Mouse (Mus musculus) kidney, adult 2 months (tissue): ENCODE data around the gene Scaf11. TPM values are rescaled to one million over a fixed set of nuclear protein-coding genes. Genes with fewer than 3 reads are reported as not detected.

Experiments
- DNase-seq: peaks from one replicate; pipeline ENCODE4 v3.0.0; 2021
- H3K27ac ChIP-seq: fragments of 200-500 bp; 2 replicates; pipeline ENCODE4 v1.5.1; 2012; ENCODE audit warnings: low read depth, low read length, control low read depth, inconsistent platforms; ENCODE audit not compliant: insufficient read depth
- H3K27me3 ChIP-seq: fragments of 200-500 bp; replicated peaks from 2 replicates; pipeline ENCODE4 v1.6.1; 2012; ENCODE audit warnings: mild to moderate bottlenecking, moderate library complexity, low read length, inconsistent platforms; ENCODE audit not compliant: control insufficient read depth, insufficient read depth
- H3K36me3 ChIP-seq: fragments of 200-500 bp; 2 replicates; pipeline ENCODE4 v1.6.1; 2012; ENCODE audit warnings: mild to moderate bottlenecking, moderate library complexity, low read length, inconsistent platforms; ENCODE audit not compliant: control insufficient read depth, insufficient read depth
- H3K4me1 ChIP-seq: fragments of 200-500 bp; 2 replicates; pipeline ENCODE4 v1.6.1; 2011; ENCODE audit warnings: low read length; ENCODE audit not compliant: control insufficient read depth, insufficient read depth
- H3K4me3 ChIP-seq: fragments of 200-500 bp; 2 replicates; pipeline ENCODE4 v1.5.1; 2011; ENCODE audit warnings: mild to moderate bottlenecking, low read depth, low read length, control low read depth; ENCODE audit not compliant: insufficient read depth
- CTCF ChIP-seq: fragments of 200-500 bp; conservative IDR thresholded peaks from 2 replicates; pipeline ENCODE4 v1.5.1; 2011; ENCODE audit warnings: low read depth, mild to moderate bottlenecking, control low read depth, low read length, moderate library complexity, mixed read lengths; ENCODE audit not compliant: insufficient read depth, insufficient read length
- POLR2A ChIP-seq: fragments of 200-500 bp; IDR thresholded peaks from one replicate; pipeline ENCODE4 v1.6.1; 2011; ENCODE audit warnings: low read depth, low read length, control low read depth
- WGBS: fragments of 180-500 bp; shearing (Covaris S2); methylation state at CpG from one replicate; pipeline ENCODE4 v1.1.7; 2018; 5-methylcytosine and 5-hydroxymethylcytosine counted together
- polyA plus RNA-seq: library from polyadenylated mRNA; depleted of rRNA; stranded (reverse); fragments of >200 nt; gene quantifications from 2 replicates; pipeline ENCODE4 v1.2.3, GENCODE M21; 2012

The Scaf11 gene
- polyA plus RNA-seq, 1 experiment = 22.0 TPM

DNA sequence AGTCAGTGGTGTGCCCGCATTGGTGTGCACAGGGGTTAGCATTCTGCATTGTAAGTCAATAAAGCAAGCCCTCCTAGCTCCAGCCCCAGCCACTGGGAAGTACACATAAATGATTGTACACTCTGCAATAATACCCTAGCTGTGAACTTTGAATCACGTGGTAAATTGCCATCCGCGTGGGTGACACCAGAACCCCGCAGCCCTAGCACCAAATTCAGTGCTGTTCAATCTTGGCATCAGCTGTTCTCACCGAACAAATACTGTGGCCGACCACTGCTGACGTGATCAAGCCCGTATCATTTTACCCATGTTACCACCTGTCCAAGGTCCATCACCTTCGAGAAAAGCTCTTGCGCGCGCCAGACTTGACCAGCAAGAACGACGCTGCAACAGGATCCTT is 3.2 kb upstream of the Scaf11 start:
- Histone ChIP-seq H3K27ac (no peak overlapping the region), H3K27me3 (no peaks in the 10 kb centered on the region), H3K4me3 (no peak overlapping the region), H3K4me1 (peaks cover 2% of the 10 kb centered on the region; the same call in 1 of the 2 replicates), H3K36me3 (no peaks in the 10 kb centered on the region)
- WGBS = 98% methylated on average over 15 of the region's 15 CpGs
- no peak for DNase-seq
- TF ChIP-seq POLR2A (no peak), CTCF (no peak)

DNA sequence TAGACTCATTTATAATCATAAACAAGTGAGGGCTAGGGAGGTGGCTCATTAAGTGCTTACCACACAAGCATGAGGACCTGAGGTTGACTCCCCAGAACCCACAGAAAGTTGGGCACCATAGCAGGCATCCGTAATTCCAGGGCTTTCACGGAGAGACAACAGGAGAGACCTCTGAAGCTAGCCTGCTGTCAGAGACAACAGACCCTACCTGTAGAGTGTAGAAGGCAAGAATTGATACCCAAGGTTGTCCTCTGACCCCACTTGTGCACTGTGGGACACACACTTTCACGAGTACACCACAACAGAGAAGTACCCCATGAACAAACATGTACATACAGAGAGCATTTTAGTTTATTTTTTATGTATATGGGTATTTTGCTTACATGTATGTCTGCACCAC is 2.0 kb upstream of the Scaf11 start:
- Histone ChIP-seq H3K4me3 (no peak overlapping the region), H3K36me3 (no peaks in the 10 kb centered on the region), H3K27ac (no peak overlapping the region), H3K4me1 (peaks cover 12% of the 10 kb centered on the region), H3K27me3 (no peaks in the 10 kb centered on the region)
- no peak for DNase-seq
- 89% methylated on average over 3 of the region's 3 CpGs for WGBS
- TF ChIP-seq POLR2A (no peak), CTCF (no peak)

DNA sequence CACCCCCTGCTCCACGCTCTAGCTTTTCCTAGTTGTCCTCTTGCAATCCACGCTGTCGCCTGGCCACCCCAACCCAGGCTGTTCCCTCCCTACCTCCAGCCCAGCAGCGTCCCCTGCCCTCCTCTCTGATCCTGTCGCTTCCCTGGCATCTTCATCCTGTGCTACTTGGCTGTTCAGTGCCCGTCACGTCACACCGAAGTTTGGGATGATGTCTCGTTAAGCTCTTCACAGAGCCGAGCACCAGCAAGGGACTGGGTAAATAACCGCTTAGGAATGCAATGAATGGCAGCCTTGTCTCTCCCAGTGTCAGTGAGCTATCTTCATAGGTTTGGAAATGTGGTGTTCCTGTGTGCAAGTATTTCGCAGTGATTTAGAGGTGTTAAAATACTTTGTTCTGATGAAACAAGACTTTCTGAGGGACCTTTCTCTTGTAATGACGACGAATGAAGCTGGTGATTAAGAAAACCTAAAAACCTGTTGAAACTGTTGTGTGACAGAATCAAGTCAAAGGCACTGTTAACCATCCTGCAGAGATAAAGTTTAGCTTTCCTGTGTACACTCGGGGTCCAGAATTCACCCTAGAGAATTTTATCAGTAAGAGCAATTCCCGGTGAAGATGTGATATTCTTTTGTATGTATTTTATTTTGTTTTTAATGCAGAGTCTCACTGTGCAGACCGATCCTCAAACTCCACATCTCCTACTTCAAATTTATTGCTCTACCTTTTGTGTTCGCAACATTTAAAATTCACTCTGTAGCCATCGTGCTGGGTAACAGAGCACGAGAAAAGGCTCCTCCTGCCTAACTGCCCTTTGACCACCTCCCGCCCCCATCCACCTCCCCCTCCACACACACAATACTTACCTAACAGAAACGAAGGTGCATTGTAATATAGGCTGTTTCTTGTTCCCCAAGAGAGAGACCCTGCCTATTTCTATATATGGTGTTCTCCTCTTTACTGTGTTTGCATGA is 1.2 kb upstream of the Scaf11 start:
- H3K27me3 ChIP-seq = no peaks in the 10 kb centered on the region
- no peaks in the 10 kb centered on the region for H3K36me3 ChIP-seq
- peaks cover 17% of the 10 kb centered on the region for H3K4me1 ChIP-seq
- peak overlapping the region; percentile 89 for H3K27ac ChIP-seq
- TF ChIP-seq CTCF (no peak), POLR2A (no peak)
- WGBS = 9% methylated on average over 22 of the region's 22 CpGs
- H3K4me3 ChIP-seq = peak overlapping the region; percentile 69
- DNase-seq = peak; percentile 32

DNA sequence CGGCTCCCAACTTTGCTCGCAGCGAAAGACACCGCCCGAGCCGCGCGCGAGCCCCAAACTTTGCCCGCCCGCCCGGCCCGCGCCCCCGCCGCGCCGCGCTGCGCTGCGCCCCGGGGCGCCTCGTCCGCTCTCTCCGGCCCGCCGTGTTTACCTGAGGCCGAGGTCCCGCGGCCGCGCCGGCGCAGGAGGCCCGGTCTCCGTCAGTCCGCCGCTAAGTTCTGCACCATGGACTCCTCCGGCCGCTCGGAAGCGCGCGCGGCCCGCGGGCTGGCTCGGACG is 253 bp downstream of the Scaf11 start:
- no peaks in the 10 kb centered on the region for H3K36me3 ChIP-seq
- whole genome bisulfite sequencing = under 1% methylated on average over 50 of the region's 50 CpGs
- peak overlapping the region; percentile 98 for H3K4me3 ChIP-seq
- no peak for TF ChIP-seq POLR2A
- TF ChIP-seq CTCF = no peak
- H3K27ac ChIP-seq = peak overlapping the region; percentile 99
- no peak for DNase-seq
- peaks cover 30% of the 10 kb centered on the region for H3K4me1 ChIP-seq
- no peaks in the 10 kb centered on the region for H3K27me3 ChIP-seq

DNA sequence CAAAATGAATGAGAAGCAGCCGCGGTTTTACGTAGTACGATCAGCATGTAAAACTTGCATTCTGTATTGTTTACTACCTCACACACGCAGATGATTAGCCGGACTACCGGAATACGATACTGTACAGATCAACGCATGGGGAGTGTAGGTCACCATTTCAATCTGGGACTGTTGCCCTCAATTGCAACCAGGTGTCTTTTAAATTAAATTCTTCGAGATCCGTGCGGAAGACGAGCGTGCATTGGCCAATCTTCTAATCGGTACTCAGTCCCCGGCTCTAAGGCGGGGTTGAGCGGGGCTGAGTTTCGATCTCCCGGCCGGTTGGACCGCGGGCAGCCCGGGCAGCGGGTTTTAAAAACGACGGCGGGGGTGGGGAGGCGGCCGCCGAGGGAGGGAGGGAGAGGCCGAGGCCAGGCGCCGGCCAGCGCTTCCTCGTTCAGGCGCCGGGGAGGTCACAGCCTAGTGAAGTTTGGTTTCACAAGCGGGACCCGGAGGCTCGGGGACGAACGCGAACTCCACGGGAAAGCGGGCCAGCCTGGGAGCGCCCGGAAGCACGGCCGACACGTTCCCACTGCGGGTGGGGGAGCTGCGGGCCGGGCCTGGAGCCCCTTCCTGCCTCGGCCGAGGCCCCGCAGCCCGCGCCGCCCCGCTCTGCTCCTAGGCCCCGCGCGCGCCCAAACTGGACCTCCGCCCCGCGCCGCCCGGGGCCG is 747 bp downstream of the Scaf11 start:
- Histone ChIP-seq H3K27me3 (no peaks in the 10 kb centered on the region), H3K36me3 (no peaks in the 10 kb centered on the region), H3K4me1 (peaks cover 33% of the 10 kb centered on the region), H3K27ac (peak overlapping the region; percentile 99), H3K4me3 (peak overlapping the region; percentile 98)
- TF ChIP-seq POLR2A = no peak
- TF ChIP-seq CTCF = no peak
- DNase-seq = peak; percentile 79
- under 1% methylated on average over 55 of the region's 71 CpGs for WGBS

DNA sequence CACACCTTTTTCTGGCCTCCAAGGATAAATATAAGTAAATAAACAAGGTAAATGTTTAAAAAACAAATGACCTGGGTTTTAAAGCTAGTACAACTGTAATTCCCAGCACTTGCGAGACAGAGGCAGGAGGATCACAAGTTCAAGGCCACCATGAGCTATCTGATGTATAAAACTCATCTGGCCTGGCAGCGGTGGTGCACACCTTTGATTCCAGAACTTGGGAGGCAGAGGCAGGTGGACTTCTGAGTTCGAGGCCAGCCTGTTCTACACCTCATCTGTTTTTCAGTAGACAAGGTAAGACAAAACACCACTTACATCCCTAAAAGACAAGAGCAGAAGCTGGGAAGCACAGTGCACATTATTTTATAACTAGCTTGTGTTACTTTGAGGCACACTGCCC is 2.4 kb downstream of the Scaf11 start:
- Histone ChIP-seq H3K4me3 (no peak overlapping the region), H3K27ac (peak overlapping the region; percentile 39; the same call in 1 of the 2 replicates), H3K36me3 (no peaks in the 10 kb centered on the region), H3K4me1 (peaks cover 42% of the 10 kb centered on the region), H3K27me3 (no peaks in the 10 kb centered on the region)
- WGBS = 84% methylated on average over 3 of the region's 3 CpGs
- no peak for DNase-seq
- TF ChIP-seq CTCF = no peak
- TF ChIP-seq POLR2A = no peak

DNA sequence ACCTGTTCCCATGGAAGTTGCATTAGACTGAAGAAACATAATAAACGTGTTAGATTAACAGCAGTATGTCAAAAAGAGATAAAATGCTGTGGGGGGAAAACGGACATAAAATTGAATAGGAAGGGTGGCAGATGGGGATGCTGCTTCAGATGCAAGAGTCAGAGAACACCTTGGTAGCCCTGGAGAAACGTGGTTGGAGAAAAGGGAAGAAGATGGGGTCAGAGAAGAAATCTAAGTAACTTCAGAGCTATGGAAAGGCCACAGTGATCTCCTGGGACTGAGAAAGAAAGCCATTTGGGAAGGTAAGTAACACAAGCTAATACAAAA is 3.3 kb downstream of the Scaf11 start:
- no peak for DNase-seq
- peaks cover 42% of the 10 kb centered on the region for H3K4me1 ChIP-seq
- H3K27ac ChIP-seq = peak overlapping the region; percentile 88
- no peaks in the 10 kb centered on the region for H3K27me3 ChIP-seq
- no peak overlapping the region for H3K4me3 ChIP-seq
- WGBS = 26% methylated on average over 3 of the region's 3 CpGs
- TF ChIP-seq POLR2A = no peak
- no peak for TF ChIP-seq CTCF
- no peaks in the 10 kb centered on the region for H3K36me3 ChIP-seq
